Mouse (Mus musculus): ENCODE data around the gene Mamld1.

- TF ChIP-seq POLR2A (IDR thresholded peaks at IDR 0.05; ENCODE audit: low read depth, low read length): no peak
- no peak for TF ChIP-seq CTCF (IDR thresholded peaks at IDR 0.05; ENCODE audit: extremely low read depth, insufficient read depth, insufficient read length, insufficient replicate concordance)
Measured at GRCm38 (mm10) chrX:71204776-71205175, 154.7 kb downstream of the Mamld1 start.
